Mouse (Mus musculus): ENCODE measurements around the gene Nap1l4. TPM values are rescaled to one million over a fixed set of nuclear protein-coding genes. Genes with fewer than 3 reads are reported as not detected.

Nap1l4 gene
- total and polyA plus RNA-seq, 3 experiments, result 98.4 to 197 (median 168) TPM

GRCm38 (mm10) chr7:143489735-143490134 is 59.2 kb downstream of the Nap1l4 start:
- intact Hi-C loops (cut with DNase I), result no loop called here
- DNase-seq, result no peak
- Histone ChIP-seq H3K4me1 (ENCODE audit: control insufficient read depth, insufficient read depth, low read length) (no peaks in the 10 kb centered on the region), H3K27me3 (ENCODE audit: control insufficient read depth, insufficient read depth, low read length) (no peaks in the 10 kb centered on the region), H3K4me3 (no peak overlapping the region), H3K27ac (no peak overlapping the region), H3K79me2 (replicated peaks; ENCODE audit: control insufficient read depth, insufficient read depth, low read length) (no peaks in the 10 kb centered on the region), H3K9ac (ENCODE audit: low read depth, low read length) (no peak overlapping the region), H3K36me3 (ENCODE audit: control insufficient read depth, insufficient read depth, low read length) (no peaks in the 10 kb centered on the region)
- TF ChIP-seq EP300 (IDR thresholded peaks at IDR 0.05; ENCODE audit: insufficient read depth, low read depth, low read length) (no peak), POLR2A (IDR thresholded peaks at IDR 0.05; ENCODE audit: insufficient read depth, low read depth, low read length) (no peak), CTCF (IDR thresholded peaks at IDR 0.05) (no peak)
- 83% methylated on average over 6 of the region's 6 CpGs for WGBS

GRCm38 (mm10) chr7:143482541-143482940 is 66.4 kb downstream of the Nap1l4 start:
- Histone ChIP-seq H3K36me3 (ENCODE audit: control insufficient read depth, insufficient read depth, low read length) (no peaks in the 10 kb centered on the region), H3K27ac (no peak overlapping the region), H3K27me3 (ENCODE audit: control insufficient read depth, insufficient read depth, low read length) (0 out of 2 replicates have a peak, but pooled peaks cover 2% of the 10 kb centered on the region), H3K9ac (ENCODE audit: low read depth, low read length) (no peak overlapping the region), H3K4me3 (no peak overlapping the region), H3K4me1 (ENCODE audit: control insufficient read depth, insufficient read depth, low read length) (no peaks in the 10 kb centered on the region), H3K79me2 (replicated peaks; ENCODE audit: control insufficient read depth, insufficient read depth, low read length) (no peaks in the 10 kb centered on the region)
- 12% methylated on average over 6 of the region's 6 CpGs for WGBS
- intact Hi-C loops (cut with DNase I), result no loop called here
- DNase-seq, result no peak
- no peak for TF ChIP-seq CTCF (IDR thresholded peaks at IDR 0.05)
- no peak for TF ChIP-seq POLR2A (IDR thresholded peaks at IDR 0.05; ENCODE audit: insufficient read depth, low read depth, low read length)
- no peak for TF ChIP-seq EP300 (IDR thresholded peaks at IDR 0.05; ENCODE audit: insufficient read depth, low read depth, low read length)

- Histone ChIP-seq H3K27me3 (ENCODE audit: control insufficient read depth, insufficient read depth, low read length) (0 out of 2 replicates have a peak, but pooled peaks cover 2% of the 10 kb centered on the region), H3K27ac (no peak overlapping the region), H3K36me3 (ENCODE audit: control insufficient read depth, insufficient read depth, low read length) (no peaks in the 10 kb centered on the region), H3K79me2 (replicated peaks; ENCODE audit: control insufficient read depth, insufficient read depth, low read length) (no peaks in the 10 kb centered on the region), H3K9ac (ENCODE audit: low read depth, low read length) (no peak overlapping the region), H3K4me1 (ENCODE audit: control insufficient read depth, insufficient read depth, low read length) (no peaks in the 10 kb centered on the region), H3K4me3 (no peak overlapping the region)
- intact Hi-C loops (cut with DNase I), result no loop called here
- no peak for DNase-seq
- no peak for TF ChIP-seq CTCF (IDR thresholded peaks at IDR 0.05)
- TF ChIP-seq POLR2A (IDR thresholded peaks at IDR 0.05; ENCODE audit: insufficient read depth, low read depth, low read length), result no peak
- no peak for TF ChIP-seq EP300 (IDR thresholded peaks at IDR 0.05; ENCODE audit: insufficient read depth, low read depth, low read length)
- WGBS, result 46% methylated on average over 5 of the region's 5 CpGs
These were observed 67.0 kb downstream of the Nap1l4 start for GRCm38 (mm10) chr7:143481806-143482387.

GRCm38 (mm10) chr7:143480498-143480897 is 68.4 kb downstream of the Nap1l4 start:
- no peaks in the 10 kb centered on the region for H3K4me1 ChIP-seq (ENCODE audit: control insufficient read depth, insufficient read depth, low read length)
- 0 out of 2 replicates have a peak, but pooled peaks cover 2% of the 10 kb centered on the region for H3K27me3 ChIP-seq (ENCODE audit: control insufficient read depth, insufficient read depth, low read length)
- no peak overlapping the region for H3K4me3 ChIP-seq
- H3K27ac ChIP-seq, result no peak overlapping the region
- intact Hi-C loops (cut with DNase I), result loop anchor here (1.0 kb wide), 1 partner anchor 26 kb away; no protein-coding TSS in a partner anchor
- H3K79me2 ChIP-seq (replicated peaks; ENCODE audit: control insufficient read depth, insufficient read depth, low read length), result no peaks in the 10 kb centered on the region
- no peaks in the 10 kb centered on the region for H3K36me3 ChIP-seq (ENCODE audit: control insufficient read depth, insufficient read depth, low read length)
- peak; percentile 36 to 76 for DNase-seq
- TF ChIP-seq POLR2A (IDR thresholded peaks at IDR 0.05; ENCODE audit: insufficient read depth, low read depth, low read length) (no peak), EP300 (IDR thresholded peaks at IDR 0.05; ENCODE audit: insufficient read depth, low read depth, low read length) (no peak), CTCF (IDR thresholded peaks at IDR 0.05) (peak; percentile 88)
- H3K9ac ChIP-seq (ENCODE audit: low read depth, low read length), result no peak overlapping the region
- 21% methylated on average over 13 of the region's 13 CpGs for WGBS

DNA sequence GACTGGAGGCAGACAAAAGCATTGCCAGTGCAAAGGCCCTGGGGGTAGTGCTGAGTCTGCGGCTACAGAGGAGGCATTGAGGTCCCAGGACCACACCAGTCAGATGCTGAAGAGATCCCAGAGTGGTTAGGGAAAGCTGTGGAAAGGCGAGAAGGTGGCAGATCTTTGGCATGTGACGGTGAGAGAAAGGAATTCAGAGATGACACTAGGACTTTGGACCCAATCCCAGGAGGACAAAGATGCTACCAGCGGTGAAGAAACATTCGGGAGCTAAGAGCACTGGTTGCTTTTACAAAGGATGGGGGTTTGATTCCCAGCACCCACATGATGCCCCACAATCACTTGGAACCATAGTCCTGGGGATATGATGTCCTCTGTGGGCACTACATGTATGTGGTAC is 71.1 kb downstream of the Nap1l4 start:
- Histone ChIP-seq H3K79me2 (replicated peaks; ENCODE audit: control insufficient read depth, insufficient read depth, low read length) (no peaks in the 10 kb centered on the region), H3K9ac (ENCODE audit: low read depth, low read length) (no peak overlapping the region), H3K4me3 (no peak overlapping the region), H3K4me1 (ENCODE audit: control insufficient read depth, insufficient read depth, low read length) (peaks cover 5% of the 10 kb centered on the region), H3K27me3 (ENCODE audit: control insufficient read depth, insufficient read depth, low read length) (no peaks in the 10 kb centered on the region), H3K36me3 (ENCODE audit: control insufficient read depth, insufficient read depth, low read length) (no peaks in the 10 kb centered on the region), H3K27ac (no peak overlapping the region)
- TF ChIP-seq EP300 (IDR thresholded peaks at IDR 0.05; ENCODE audit: insufficient read depth, low read depth, low read length) (no peak), POLR2A (IDR thresholded peaks at IDR 0.05; ENCODE audit: insufficient read depth, low read depth, low read length) (no peak), CTCF (IDR thresholded peaks at IDR 0.05) (no peak)
- intact Hi-C loops (cut with DNase I), result no loop called here
- WGBS, result 78% methylated on average over 5 of the region's 5 CpGs
- no peak for DNase-seq

DNA sequence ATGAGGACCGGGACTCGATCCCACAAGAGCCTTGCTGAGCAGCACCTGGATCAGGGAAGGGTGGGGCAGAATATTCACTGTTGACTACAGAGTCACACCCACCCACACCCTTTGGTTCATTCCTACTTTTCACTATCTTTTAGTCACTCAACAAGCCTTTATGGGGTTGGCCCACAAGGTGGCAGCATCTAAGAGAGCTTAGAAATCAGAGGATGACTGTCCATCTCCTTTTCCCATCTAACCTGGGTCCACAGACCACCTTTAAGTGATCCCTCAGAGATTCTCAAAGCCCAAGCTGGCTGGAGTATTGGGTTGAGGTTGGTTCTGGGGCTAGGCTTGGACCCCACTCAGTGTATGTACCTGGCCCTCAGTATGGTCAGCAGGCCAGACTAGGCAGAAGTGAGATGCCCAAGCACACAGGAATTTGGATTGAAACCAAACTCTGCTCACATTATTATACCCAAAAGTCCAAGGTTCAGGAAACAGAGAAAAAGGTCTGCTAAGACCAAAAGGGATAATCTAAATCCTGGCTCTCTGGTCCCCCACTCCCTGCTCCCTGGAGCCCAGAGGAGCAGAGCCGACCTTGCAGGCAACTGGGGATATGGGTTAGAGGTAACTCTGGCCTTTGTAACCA is 72.1 kb downstream of the Nap1l4 start:
- Histone ChIP-seq H3K4me3 (no peak overlapping the region), H3K36me3 (ENCODE audit: control insufficient read depth, insufficient read depth, low read length) (no peaks in the 10 kb centered on the region), H3K79me2 (replicated peaks; ENCODE audit: control insufficient read depth, insufficient read depth, low read length) (no peaks in the 10 kb centered on the region), H3K27ac (no peak overlapping the region), H3K9ac (ENCODE audit: low read depth, low read length) (no peak overlapping the region), H3K27me3 (ENCODE audit: control insufficient read depth, insufficient read depth, low read length) (no peaks in the 10 kb centered on the region), H3K4me1 (ENCODE audit: control insufficient read depth, insufficient read depth, low read length) (peaks cover 5% of the 10 kb centered on the region)
- DNase-seq, result no peak
- 85% methylated on average over 3 of the region's 3 CpGs for WGBS
- TF ChIP-seq POLR2A (IDR thresholded peaks at IDR 0.05; ENCODE audit: insufficient read depth, low read depth, low read length) (no peak), EP300 (IDR thresholded peaks at IDR 0.05; ENCODE audit: insufficient read depth, low read depth, low read length) (no peak), CTCF (IDR thresholded peaks at IDR 0.05) (peak; percentile 24; the same call in 1 of the 2 replicates)
- intact Hi-C loops (cut with DNase I), result no loop called here

Measured in heart, adult 2 months (tissue).